Comparison of ENCODE assay signal across 25 mouse cellular contexts in the genomic region with DNA sequence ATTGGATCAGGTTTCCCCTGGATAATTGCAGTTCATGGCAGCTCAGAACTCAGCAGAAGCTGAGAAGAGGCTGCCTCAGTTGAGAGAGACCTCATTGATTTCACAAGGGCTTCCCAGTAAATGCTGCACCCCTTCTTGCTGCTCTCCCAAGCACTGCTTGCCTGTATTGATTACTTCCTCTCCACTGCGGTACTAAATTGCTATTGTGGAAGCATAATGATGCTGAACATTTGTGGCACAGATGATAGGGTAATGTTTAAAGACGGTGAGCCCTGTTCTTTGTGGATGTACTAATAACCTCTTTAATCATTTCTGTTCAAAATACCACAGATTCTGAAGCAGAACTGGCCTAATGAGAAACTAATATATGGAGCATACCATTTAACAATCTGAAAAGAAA.
"Had no signal": no experiment of that assay in that cellular context is flagged by ENCODE, and none has a peak within 500 bp of the region (broad histone marks: within the 10 kb centered on the region; RNA-seq: fewer than 3 reads in every experiment).

No protein-coding gene starts in this region.

- H3K4me1 ChIP-seq: heart, embryonic 10.5 days; heart, embryonic 12.5 days; intestine, embryonic 15.5 days; limb, embryonic 13.5 days; limb, embryonic 15.5 days; liver, embryonic 12.5 days had no signal

- H3K27me3 ChIP-seq: heart, embryonic 12.5 days; intestine, embryonic 15.5 days; limb, embryonic 13.5 days; limb, embryonic 15.5 days; liver, embryonic 12.5 days had no signal

- H3K9me3 ChIP-seq: heart, embryonic 10.5 days; heart, embryonic 12.5 days; intestine, embryonic 15.5 days; limb, embryonic 13.5 days; limb, embryonic 15.5 days; liver, embryonic 12.5 days had no signal

- H3K36me3 ChIP-seq: heart, embryonic 10.5 days; heart, embryonic 12.5 days; intestine, embryonic 15.5 days; limb, embryonic 13.5 days; limb, embryonic 15.5 days; liver, embryonic 12.5 days had no signal

- DNase-seq: gastrocnemius, adult 2 months; gastrocnemius, postnatal 10 days; gastrocnemius, postnatal 25 days; heart, adult 18-20 months; heart, postnatal 10 days; heart, postnatal 4 days; kidney, adult 18-20 months; kidney, adult 9 months; kidney, postnatal 10 days; kidney, postnatal 25 days; kidney, postnatal 4 days; layer of hippocampus, adult 9-11 months; layer of hippocampus, postnatal 36 days; left cerebral cortex, postnatal 4 days had no signal

- ATAC-seq: hindbrain, embryonic 16.5 days; inflammation-experienced regulatory T-cells, adult 6 months; intestine, embryonic 15.5 days; intestine, postnatal 0 days; liver, embryonic 12.5 days had no signal

- H3K27ac ChIP-seq: gastrocnemius, adult 2 months; heart, embryonic 10.5 days; hindbrain, embryonic 14.5 days; intestine, embryonic 15.5 days; limb, embryonic 13.5 days; limb, embryonic 15.5 days; liver, embryonic 12.5 days; liver, embryonic 14.5 days had no signal

- H3K9ac ChIP-seq: heart, embryonic 12.5 days; hindbrain, embryonic 14.5 days; intestine, embryonic 15.5 days; limb, embryonic 13.5 days; limb, embryonic 15.5 days; liver, embryonic 12.5 days; liver, embryonic 14.5 days had no signal

- H3K4me2 ChIP-seq: heart, embryonic 12.5 days; hindbrain, embryonic 14.5 days; intestine, embryonic 15.5 days; limb, embryonic 13.5 days; limb, embryonic 15.5 days; liver, embryonic 12.5 days had no signal

- H3K4me3 ChIP-seq: gastrocnemius, adult 2 months; heart, embryonic 10.5 days; heart, embryonic 12.5 days; intestine, embryonic 15.5 days; limb, embryonic 13.5 days; limb, embryonic 15.5 days; liver, embryonic 12.5 days had no signal
